Mouse (Mus musculus) heart, postnatal 0 days (tissue): ENCODE results near the gene Sptlc2.

Experiments used
- CTCF ChIP-seq: IDR thresholded peaks from 2 replicates; pipeline ENCODE4 v1.5.1; 2016; ENCODE audit warnings: antibody characterized with exemption, control low read depth, low read depth
- EP300 ChIP-seq: IDR thresholded peaks from 2 replicates; pipeline ENCODE4 v1.6.1; 2016; ENCODE audit warnings: antibody characterized with exemption, low read depth

DNA sequence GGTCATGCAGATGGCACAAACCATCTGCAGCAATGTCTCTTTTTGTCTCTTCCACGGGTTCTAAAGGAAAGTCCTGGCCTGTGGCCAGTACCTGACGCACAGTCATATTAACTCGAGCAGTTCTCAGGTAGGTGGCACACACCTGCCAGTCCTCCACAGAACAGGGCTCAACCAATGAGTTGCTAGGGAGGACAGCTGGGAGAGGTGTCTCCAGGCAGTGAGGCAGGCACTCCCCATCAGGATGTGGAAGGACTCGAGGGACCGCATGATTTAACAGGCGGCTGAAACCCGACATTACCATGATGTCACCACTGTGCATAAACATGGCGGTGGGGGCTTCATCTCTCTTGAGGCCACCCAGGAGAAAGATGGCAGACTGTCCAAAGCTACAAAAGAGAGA, 40.7 kb upstream of the Sptlc2 start:
- TF ChIP-seq CTCF = no peak
- TF ChIP-seq EP300 = no peak
